ENCODE assay signal across 8 mouse cellular contexts in the genomic region with DNA sequence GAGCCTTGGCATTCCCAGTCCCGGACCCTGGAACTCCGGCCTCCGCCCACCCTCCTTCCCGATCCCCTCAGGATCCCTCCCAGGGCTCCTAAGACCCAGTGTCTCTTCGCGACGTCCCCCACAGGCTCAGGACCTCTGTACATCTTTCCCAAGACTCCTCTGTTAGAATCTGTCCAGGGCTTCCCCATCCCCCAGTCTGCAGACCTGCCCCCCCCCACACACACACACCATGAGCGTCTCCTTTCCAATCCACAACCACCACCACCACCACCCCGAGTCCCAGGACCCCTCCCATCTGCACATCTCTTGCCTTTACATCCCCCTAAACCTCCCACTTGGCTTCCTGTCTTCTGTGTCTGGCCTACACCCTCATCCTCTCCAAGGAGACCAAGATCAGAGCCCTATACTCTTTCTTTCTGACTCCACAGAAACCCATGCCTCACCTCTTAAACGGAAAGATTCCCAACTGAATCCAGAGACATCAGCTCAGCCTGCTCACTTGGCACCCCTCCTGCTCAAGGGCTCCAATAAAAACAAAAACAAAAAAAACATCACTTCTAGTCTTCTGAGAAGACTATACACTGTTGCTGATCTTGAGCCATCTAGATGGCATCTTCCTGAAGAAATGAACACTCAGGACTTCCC. TPM values are rescaled to one million over a fixed set of nuclear protein-coding genes. Genes with fewer than 3 reads are reported as not detected.
DNase-seq lines count a peak whose midpoint lies in the region; ATAC-seq and TF ChIP-seq lines count a peak whose summit lies in the region.

No protein-coding gene starts in this region.

- peak overlapping the region; percentile 89 for H3K9ac ChIP-seq in heart, adult 2 months (ENCODE audit: low read depth, low read length)
- peak overlapping the region; percentile 88 for H3K9ac ChIP-seq in heart, embryonic 15.5 days
- peak overlapping the region; percentile 75 for H3K9ac ChIP-seq in liver, embryonic 15.5 days

- H3K36me3 ChIP-seq in heart, adult 2 months (ENCODE audit: control insufficient read depth, insufficient read depth, low read length): no peaks in the 10 kb centered on the region
- no peaks in the 10 kb centered on the region for H3K36me3 ChIP-seq in heart, embryonic 15.5 days
- H3K36me3 ChIP-seq in liver, embryonic 15.5 days (replicated peaks): no peaks in the 10 kb centered on the region

- no peak for TF ChIP-seq POLR2A in heart, adult 2 months (IDR thresholded peaks at IDR 0.05; ENCODE audit: insufficient read depth, low read depth, low read length)

- no peak for TF ChIP-seq EP300 in heart, adult 2 months (IDR thresholded peaks at IDR 0.05; ENCODE audit: insufficient read depth, low read depth, low read length)

- ATAC-seq in heart, embryonic 15.5 days (replicated peaks; ENCODE audit: insufficient number of reproducible peaks, insufficient read depth, low FRiP score, low read depth): no peak
- ATAC-seq in liver, embryonic 15.5 days (ENCODE audit: insufficient read depth): no peak
- ATAC-seq in megakaryocyte progenitor cell, adult 5-6 weeks (replicated peaks; ENCODE audit: poor library complexity): no peak

- TF ChIP-seq CTCF in heart, adult 2 months (IDR thresholded peaks at IDR 0.05): no peak

- H3K9me3 ChIP-seq in heart, embryonic 15.5 days (replicated peaks): no peaks in the 10 kb centered on the region
- H3K9me3 ChIP-seq in liver, embryonic 15.5 days (replicated peaks): no peaks in the 10 kb centered on the region

- intact Hi-C loops in heart, adult 2 months (cut with DNase I): loop anchor here (5.0 to 10.0 kb wide), 5 partner anchors 70 to 510 kb away; partner anchors contain the start of genes Ccl25, Elavl1, Gm49320 and Map2k7
- intact Hi-C loops in left cerebral cortex, postnatal 14 days (cut with DNase I): no loop called here

- no peaks in the 10 kb centered on the region for H3K27me3 ChIP-seq in heart, adult 2 months (ENCODE audit: control insufficient read depth, insufficient read depth, low read length)
- no peaks in the 10 kb centered on the region for H3K27me3 ChIP-seq in heart, embryonic 15.5 days
- H3K27me3 ChIP-seq in liver, embryonic 15.5 days: no peaks in the 10 kb centered on the region

- peak overlapping the region; percentile 73 for H3K27ac ChIP-seq in heart, adult 2 months
- H3K27ac ChIP-seq in heart, embryonic 15.5 days: 0 out of 2 replicates have a peak overlapping the region, but pooled peaks have one; percentile 2
- H3K27ac ChIP-seq in liver, embryonic 15.5 days (replicated peaks): peak overlapping the region; percentile 45; the same call in 1 of the 2 replicates

- H3K4me1 ChIP-seq in heart, adult 2 months (ENCODE audit: control insufficient read depth, insufficient read depth, low read length): no peaks in the 10 kb centered on the region; the same call in 1 of the 2 replicates
- H3K4me1 ChIP-seq in heart, embryonic 15.5 days (replicated peaks): peaks cover 5% of the 10 kb centered on the region; the same call in 1 of the 2 replicates
- peaks cover 31% of the 10 kb centered on the region for H3K4me1 ChIP-seq in liver, embryonic 15.5 days (replicated peaks)

- no peak for DNase-seq in heart, adult 2 months
- DNase-seq in heart, postnatal 4 days: no peak
- peak; percentile 19 for DNase-seq in ES-CJ7 (ENCODE audit: low read depth, low spot score)
- DNase-seq in gastrocnemius, adult 18-20 months (ENCODE audit: low spot score): no peak
- no peak for DNase-seq in left cerebral cortex, postnatal 14 days (ENCODE audit: low spot score in 2 of 2)

- H3K4me3 ChIP-seq in heart, adult 2 months: peak overlapping the region; percentile 87
- H3K4me3 ChIP-seq in heart, embryonic 15.5 days: peak overlapping the region; percentile 82
- H3K4me3 ChIP-seq in liver, embryonic 15.5 days (replicated peaks): peak overlapping the region; percentile 81

- 9% methylated on average over 10 of the region's 10 CpGs for WGBS in heart, adult 2 months
- 8% methylated on average over 10 of the region's 10 CpGs for WGBS in heart, embryonic 15.5 days
- 20% methylated on average over 10 of the region's 10 CpGs for WGBS in liver, embryonic 15.5 days (ENCODE audit: insufficient replicate concordance)

- 0 out of 2 replicates have a peak, but pooled peaks cover 1% of the 10 kb centered on the region for H3K79me2 ChIP-seq in heart, adult 2 months (replicated peaks; ENCODE audit: control insufficient read depth, insufficient read depth, low read length)

- peak overlapping the region; percentile 75 for H3K4me2 ChIP-seq in heart, embryonic 15.5 days
- H3K4me2 ChIP-seq in liver, embryonic 15.5 days: peak overlapping the region; percentile 97

RNA-seq across cellular contexts. Expression of gene Evi5l, which starts 0.6 kb away (rescaled TPM):
- 10 to 100 TPM; 20.6 to 22.3 TPM for total RNA-seq in heart, adult 2 months (2021)
- polyA plus RNA-seq in heart, adult 2 months (2012; rRNA removed): 20.2 and 27.3 TPM in 2 replicates
- 10 to 100 TPM; 19.1 to 26.0 TPM for total RNA-seq in heart, postnatal 4 days (2021)
- polyA plus RNA-seq in heart, embryonic 15.5 days (2015; fragmentation: Nextera tagmentation; extraction: Ambion mirVana): 12.9 and 18.3 TPM in 2 replicates
- polyA plus RNA-seq in liver, embryonic 15.5 days (2015; fragmentation: Nextera tagmentation; extraction: Ambion mirVana): 4.9 and 6.0 TPM in 2 replicates
- total RNA-seq in megakaryocyte progenitor cell, adult 5-6 weeks (2015): 3.3 and 3.5 TPM in 2 replicates
- 6.2 and 7.5 TPM in 2 replicates for total RNA-seq in megakaryocyte progenitor cell, adult 5-6 weeks (2017)
- 10 to 100 TPM; 14.8 to 15.5 TPM for total RNA-seq in gastrocnemius, adult 18-20 months (2021)
- total RNA-seq in left cerebral cortex, postnatal 14 days (2021): 100 to 1,000 TPM; 111 to 115 TPM

RNA-seq across cellular contexts. Expression of gene Cd209g, which starts 33.1 kb away (rescaled TPM):
- under 1 TPM in 1 of 2 experiments, not detected in 1; 0.23 TPM for total RNA-seq in heart, adult 2 months (2021)
- polyA plus RNA-seq in heart, adult 2 months (2012; rRNA removed): 1.00 and 2.1 TPM in 2 replicates
- total RNA-seq in heart, postnatal 4 days (2021): not detected
- not detected in 2 replicates for polyA plus RNA-seq in heart, embryonic 15.5 days (2015; fragmentation: Nextera tagmentation; extraction: Ambion mirVana)
- 0.10 TPM in 1 of 2 replicates, not detected in the other for polyA plus RNA-seq in liver, embryonic 15.5 days (2015; fragmentation: Nextera tagmentation; extraction: Ambion mirVana)
- total RNA-seq in megakaryocyte progenitor cell, adult 5-6 weeks (2015): 0.22 TPM in 1 of 2 replicates, not detected in the other
- not detected in 2 replicates for total RNA-seq in megakaryocyte progenitor cell, adult 5-6 weeks (2017)
- under 1 TPM; 0.25 to 0.62 TPM for total RNA-seq in gastrocnemius, adult 18-20 months (2021)
- total RNA-seq in left cerebral cortex, postnatal 14 days (2021): not detected

RNA-seq across cellular contexts. Expression of gene Prr36, which starts 50.3 kb away (rescaled TPM):
- total RNA-seq in heart, adult 2 months (2021): under 1 TPM in 1 of 2 experiments, not detected in 1; 0.05 TPM
- 0.04 TPM in 1 of 2 replicates, not detected in the other for polyA plus RNA-seq in heart, adult 2 months (2012; rRNA removed)
- under 1 TPM; 0.05 to 0.07 TPM for total RNA-seq in heart, postnatal 4 days (2021)
- 0.44 and 0.95 TPM in 2 replicates for polyA plus RNA-seq in heart, embryonic 15.5 days (2015; fragmentation: Nextera tagmentation; extraction: Ambion mirVana)
- polyA plus RNA-seq in liver, embryonic 15.5 days (2015; fragmentation: Nextera tagmentation; extraction: Ambion mirVana): 0.36 and 0.37 TPM in 2 replicates
- total RNA-seq in megakaryocyte progenitor cell, adult 5-6 weeks (2015): 0.32 and 0.46 TPM in 2 replicates
- total RNA-seq in megakaryocyte progenitor cell, adult 5-6 weeks (2017): 0.04 and 0.14 TPM in 2 replicates
- not detected for total RNA-seq in gastrocnemius, adult 18-20 months (2021)
- 10 to 100 TPM; 42.8 to 47.5 TPM for total RNA-seq in left cerebral cortex, postnatal 14 days (2021)

RNA-seq across cellular contexts. Expression of gene Lrrc8e, which starts 59.6 kb away (rescaled TPM):
- under 1 TPM; 0.37 to 0.52 TPM for total RNA-seq in heart, adult 2 months (2021)
- polyA plus RNA-seq in heart, adult 2 months (2012; rRNA removed): 0.09 and 0.29 TPM in 2 replicates
- under 1 TPM; 0.14 TPM for total RNA-seq in heart, postnatal 4 days (2021)
- polyA plus RNA-seq in heart, embryonic 15.5 days (2015; fragmentation: Nextera tagmentation; extraction: Ambion mirVana): 0.11 and 0.49 TPM in 2 replicates
- 0.22 and 0.32 TPM in 2 replicates for polyA plus RNA-seq in liver, embryonic 15.5 days (2015; fragmentation: Nextera tagmentation; extraction: Ambion mirVana)
- total RNA-seq in megakaryocyte progenitor cell, adult 5-6 weeks (2015): not detected in 2 replicates
- not detected in 2 replicates for total RNA-seq in megakaryocyte progenitor cell, adult 5-6 weeks (2017)
- not detected for total RNA-seq in gastrocnemius, adult 18-20 months (2021)
- not detected for total RNA-seq in left cerebral cortex, postnatal 14 days (2021)

Comparison
In these comparisons a context has a peak if more than half of its experiments do, and no peak if none do; other contexts are left out.
1. H3K27ac ChIP-seq: peak in every context shown above with its lines; median percentile 73 in heart, adult 2 months; 45 in liver, embryonic 15.5 days; 2 in heart, embryonic 15.5 days.
2. RNA of gene Evi5l, which starts 0.6 kb away (total RNA-seq): 111 to 115 TPM in left cerebral cortex, postnatal 14 days; 19.1 to 26.0 TPM in heart, postnatal 4 days, 20.6 to 22.3 TPM in heart, adult 2 months, 14.8 to 15.5 TPM in gastrocnemius, adult 18-20 months and 3.3 to 7.5 TPM in megakaryocyte progenitor cell, adult 5-6 weeks; every median in the first group is over 4 times any median in the second.
3. RNA of gene Prr36, which starts 50.3 kb away (total RNA-seq): 42.8 to 47.5 TPM in left cerebral cortex, postnatal 14 days; 0.04 to 0.46 TPM in megakaryocyte progenitor cell, adult 5-6 weeks, 0.05 to 0.07 TPM in heart, postnatal 4 days, 0.05 TPM in heart, adult 2 months and not detected in gastrocnemius, adult 18-20 months; every median in the first group is over 10 times any median in the second.
4. Peak in every context shown above with its lines, with median percentiles within 50 percentile points of each other: H3K4me3 ChIP-seq and H3K9ac ChIP-seq.